Mouse (Mus musculus) T-helper 17 cell (primary cell): ENCODE data around the gene Fignl2.

Source experiments
- in situ Hi-C, 2 experiments: fragments of 300-600 bp; cut with MboI, MseI; formaldehyde crosslinking; loops; 1 replicate in 1 of 2; 2 replicates in 1 of 2; pipeline ENCODE4 v1.15.1; 2025; ENCODE audit warnings: high pct_unique_total_duplicates in 2 of 2

Gene Fignl2

DNA sequence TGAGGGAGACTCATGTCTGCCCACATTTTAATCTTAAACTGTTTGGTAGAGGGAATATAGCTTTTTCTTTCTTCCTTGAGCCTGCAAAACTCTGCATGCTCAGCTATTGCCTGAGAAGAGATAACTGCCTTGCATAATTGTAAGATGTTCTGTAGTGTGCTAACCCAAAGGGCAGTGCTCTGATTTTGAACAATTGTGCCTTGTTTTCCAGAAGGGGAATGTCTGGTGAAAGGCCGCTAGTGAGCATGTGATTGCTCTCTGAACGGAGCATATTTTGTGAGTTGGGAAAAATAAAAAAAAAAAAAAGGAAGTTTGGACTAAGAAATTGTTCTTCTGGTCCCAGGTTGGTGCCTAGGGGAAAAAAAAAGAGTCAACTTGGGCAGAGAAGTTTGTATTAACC lies 49.4 kb downstream of the Fignl2 start:
- in situ Hi-C loops: no loop called here

DNA sequence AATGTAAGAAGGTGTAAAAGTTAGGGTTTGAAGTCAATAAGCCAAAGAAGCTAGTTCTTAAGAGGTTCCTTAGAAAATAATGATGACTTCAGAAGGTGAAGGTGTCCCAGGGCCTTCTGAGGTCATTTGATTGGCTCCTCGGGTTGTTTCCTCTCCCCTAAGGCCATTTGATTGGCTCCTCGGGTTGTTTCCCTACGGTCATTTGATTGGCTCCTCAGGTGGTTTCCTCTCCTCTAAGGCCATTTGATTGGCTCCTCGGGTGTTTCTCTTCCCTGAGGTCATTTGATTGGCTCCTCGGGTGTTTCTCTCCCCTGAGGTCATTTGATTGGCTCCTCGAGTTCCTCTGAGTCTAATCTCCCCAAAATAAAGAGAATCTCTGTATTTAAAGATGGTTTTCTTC lies 67.0 kb downstream of the Fignl2 start:
- in situ Hi-C loops: no loop called here

DNA sequence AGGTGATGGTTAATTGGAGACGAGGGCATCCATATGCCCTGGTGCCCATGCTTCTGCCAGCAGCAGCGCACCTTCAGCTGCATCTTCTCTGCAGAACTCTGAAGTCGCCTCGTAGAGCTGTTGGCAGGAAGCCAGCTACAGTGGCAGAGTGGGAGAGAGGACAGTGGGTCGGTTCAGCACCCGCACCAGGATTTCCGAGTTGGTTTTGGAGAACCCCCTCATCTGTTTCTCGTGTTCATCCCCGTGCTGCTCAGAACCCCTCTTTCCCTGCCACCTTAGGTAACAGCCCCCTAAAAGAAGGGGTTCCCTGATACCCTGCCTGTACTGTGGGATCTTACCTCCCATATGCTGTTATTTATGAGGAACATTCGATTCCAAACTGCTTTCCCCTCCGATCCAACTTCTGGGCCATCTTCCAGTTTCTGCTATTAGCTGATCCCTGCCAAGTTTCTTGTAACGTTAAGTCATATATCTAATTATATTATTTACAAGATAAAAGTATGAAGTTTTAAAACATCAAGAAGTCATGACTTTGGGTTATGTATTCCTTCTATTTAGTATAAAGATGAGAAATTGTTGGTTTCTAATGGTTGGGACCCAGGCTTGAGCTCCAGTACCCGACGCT lies 69.9 kb downstream of the Fignl2 start:
- in situ Hi-C loops: no loop called here

DNA sequence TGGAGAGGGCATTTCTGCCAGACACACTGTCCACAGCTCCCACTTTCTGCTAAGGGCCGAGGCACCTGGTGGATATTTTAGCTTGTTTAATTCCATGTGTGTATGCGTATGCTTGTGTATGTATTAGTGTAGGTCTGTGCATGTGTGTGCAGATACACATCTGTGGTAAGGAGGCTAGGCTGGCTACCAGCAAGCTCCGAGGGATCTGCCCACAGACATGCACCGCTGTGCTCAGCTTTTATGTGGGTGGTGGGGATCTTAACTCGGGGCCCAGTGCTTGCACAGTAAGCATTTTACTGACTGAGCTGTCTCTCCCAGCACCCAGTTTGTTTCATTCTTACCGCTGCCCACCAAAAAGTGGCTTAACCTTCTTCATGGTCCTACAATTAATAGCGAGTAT lies 71.1 kb downstream of the Fignl2 start:
- in situ Hi-C loops: no loop called here

DNA sequence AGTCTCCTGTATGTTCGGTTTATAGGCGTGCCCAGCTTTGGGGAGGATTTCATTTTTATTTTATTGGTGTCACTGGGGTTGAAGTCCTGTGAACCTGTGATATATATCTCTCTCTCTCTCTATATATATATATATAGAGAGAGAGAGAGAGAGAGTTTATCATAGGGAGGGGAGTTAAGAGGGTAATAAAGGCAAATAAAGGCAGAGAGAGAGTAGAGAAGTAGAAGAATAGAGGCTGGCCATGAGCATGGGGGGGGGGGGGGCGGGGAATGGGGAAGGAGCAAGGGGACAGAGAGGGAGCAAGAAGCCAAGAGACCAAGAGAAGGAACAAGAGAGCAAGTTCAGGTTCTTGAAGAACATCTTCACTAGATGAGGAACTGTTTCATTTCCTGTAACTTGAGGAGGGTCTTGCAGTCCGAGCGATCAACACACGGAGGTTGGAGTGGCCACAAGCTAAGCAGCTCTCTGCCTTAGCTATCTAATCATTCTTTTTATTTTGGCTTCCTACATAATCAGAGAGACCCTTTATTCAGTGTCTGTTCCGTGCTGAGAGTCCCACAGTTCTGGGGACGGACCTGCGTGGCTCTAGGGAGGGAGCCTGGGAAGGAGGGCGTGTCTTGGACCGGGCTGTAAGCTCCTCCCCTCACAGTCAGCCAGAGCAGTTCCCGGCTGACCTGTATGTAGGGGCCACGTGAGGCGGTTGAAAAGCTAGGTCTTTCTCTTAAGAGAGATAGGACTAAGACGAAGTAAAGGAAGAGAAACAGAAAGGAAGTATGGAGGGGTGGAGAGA lies 71.9 kb downstream of the Fignl2 start:
- in situ Hi-C loops: no loop called here

DNA sequence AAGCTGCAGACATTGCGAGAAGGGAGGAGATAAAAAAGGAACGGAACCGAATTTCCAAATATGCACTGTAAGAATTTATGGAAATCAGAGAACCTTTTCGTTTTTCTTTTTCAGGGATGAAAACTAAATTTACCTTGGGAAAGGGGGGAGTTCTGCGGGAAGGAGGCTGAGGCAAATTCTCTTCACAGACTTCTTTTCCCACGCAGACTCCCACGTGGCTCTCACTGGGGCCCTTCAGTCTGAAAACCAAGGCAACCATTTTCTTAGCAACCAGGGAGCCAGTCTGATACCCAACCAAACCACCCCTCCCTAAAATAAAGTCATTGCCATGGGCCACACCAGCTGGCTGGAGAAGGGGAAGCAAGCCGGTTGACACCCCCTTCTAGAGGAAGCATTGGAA lies 72.7 kb downstream of the Fignl2 start:
- in situ Hi-C loops: no loop called here

DNA sequence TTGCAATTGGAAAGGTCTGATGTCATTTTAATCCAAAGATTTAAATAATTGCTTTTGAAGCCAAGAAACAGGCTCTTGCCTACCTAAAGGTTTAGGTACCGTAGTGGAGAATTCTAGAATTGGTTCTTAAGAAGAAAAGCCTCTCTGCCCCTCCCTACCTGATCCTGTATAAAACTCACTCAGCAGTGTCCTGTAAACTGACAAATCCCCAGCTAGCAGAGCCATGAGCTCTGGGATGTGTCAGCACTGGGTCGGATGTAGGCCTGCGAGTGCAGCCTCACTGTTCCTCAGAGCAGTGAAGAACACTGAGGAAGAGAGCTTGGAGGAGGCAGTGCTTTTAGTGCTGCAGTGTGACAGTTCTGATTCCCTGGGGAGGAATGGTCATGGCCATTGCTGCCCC lies 73.8 kb downstream of the Fignl2 start:
- in situ Hi-C loops: no loop called here

DNA sequence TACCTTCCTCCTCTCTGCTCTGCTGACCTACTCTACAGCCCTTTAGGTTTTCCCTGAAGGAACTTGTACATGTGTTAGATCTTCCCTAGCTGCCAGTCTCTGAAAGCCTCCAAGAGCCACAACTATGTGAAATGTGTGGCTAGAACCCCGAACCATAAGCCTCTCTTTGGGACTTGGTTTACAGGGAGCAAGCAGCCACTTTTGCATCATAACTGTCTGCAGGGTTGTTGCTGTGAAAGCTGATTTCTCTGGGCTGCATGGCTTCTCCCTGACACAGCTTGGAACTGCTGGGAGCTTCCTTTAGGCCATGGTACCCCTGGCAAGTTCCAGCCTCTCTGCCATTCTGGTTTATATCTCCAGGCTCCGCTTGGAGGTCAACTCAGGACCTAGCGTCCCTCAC lies 75.9 kb downstream of the Fignl2 start:
- in situ Hi-C loops: no loop called here

DNA sequence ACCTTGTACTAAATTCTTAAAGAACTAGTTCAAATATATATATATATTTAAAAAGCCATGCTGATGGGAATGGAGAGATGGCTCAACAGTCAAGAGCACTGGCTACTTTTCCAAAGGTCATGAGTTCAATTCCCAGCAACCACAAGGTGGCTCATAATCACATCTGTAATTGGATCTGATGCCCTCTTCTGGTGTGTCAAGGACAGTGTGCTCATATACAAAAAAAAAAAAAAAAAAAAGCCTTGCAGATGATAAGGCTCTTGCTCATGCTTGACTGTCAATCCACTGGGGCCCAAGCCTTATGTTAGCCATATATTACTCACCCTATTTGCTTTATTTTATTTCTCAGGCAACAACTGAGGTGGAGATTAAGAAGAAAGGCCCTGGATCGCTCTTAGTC lies 76.7 kb downstream of the Fignl2 start:
- in situ Hi-C loops: no loop called here
